Mouse (Mus musculus): ENCODE measurements around the gene Gm17416.
A peak's percentile ranks its signal among the peaks of the same experiment; 100 is the strongest.

Gene Gm17416

DNA sequence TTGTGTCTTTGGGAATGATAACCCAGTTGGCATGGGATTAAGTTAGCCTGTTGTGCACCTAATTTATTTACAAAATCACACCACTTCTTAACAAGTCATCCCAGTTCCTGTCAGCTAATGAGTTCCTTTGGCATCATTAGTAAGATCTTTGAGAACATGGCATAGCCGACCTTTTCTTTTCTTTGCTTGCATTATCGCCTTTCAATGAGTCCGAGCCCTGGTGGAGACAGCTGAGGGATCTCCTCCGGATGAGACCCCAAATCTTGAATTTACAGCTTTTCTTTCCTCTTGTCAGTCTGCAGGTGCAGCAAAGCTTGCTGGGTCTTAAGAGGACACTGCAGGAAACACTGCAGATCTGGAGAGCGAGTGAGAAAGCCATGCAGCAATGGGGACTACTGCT is at the start of gene Gm17416:
TSS of gene Gm17416 (plus strand) at position 301 of the 400 bp plus-strand sequence.
- no peak for DNase-seq (ENCODE audit: low spot score in 2 of 2)

- no peak for DNase-seq (ENCODE audit: low spot score in 2 of 2)
Observed at GRCm38 (mm10) chr2:152539944-152540710, 29.0 kb upstream of the Gm17416 start, which contains the start of gene Defb29. Defb29 (minus strand) TSS chr2:152540098.

GRCm38 (mm10) chr2:152541979-152542378 is 27.2 kb upstream of the Gm17416 start:
- no peak for DNase-seq (ENCODE audit: low spot score in 2 of 2)

DNA sequence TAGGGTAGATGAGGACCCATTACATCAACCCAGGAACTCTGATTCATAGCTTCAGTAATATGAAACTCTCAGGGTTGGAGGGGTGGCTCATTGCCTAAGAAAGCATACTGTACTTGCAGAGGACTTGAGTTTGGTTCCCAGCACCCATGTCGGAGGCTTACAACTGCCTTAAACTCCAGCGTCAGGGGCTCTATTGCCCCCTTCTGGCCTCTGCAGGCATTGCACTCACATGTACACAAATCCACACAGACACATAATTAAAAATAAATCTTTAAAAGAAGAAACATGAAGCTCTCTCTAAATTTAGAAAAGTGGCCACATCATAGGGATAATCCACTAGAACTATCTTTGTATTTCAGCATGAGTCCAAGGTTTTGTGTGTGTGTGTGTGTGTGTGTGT is 26.2 kb upstream of the Gm17416 start:
- DNase-seq (ENCODE audit: low spot score in 2 of 2): no peak

DNA sequence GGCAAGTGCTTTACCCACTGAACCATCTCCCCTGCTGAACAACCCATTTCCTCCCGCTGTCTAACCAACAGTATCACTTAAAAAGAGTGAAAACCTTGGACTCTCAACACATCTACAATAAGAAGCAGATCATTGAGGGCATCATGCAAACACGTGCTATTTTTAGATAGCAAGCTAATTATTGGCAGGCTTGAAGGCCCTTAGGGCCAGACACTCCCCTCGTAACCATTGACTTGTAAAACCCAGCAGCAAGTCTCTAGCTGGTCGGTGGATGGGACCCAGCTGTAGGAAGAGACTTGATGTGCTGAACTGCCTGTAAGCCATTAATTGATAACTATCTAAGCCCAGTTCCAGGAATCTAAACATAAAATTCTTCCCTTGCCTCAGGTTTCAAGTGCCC is 25.7 kb upstream of the Gm17416 start:
- no peak for DNase-seq (ENCODE audit: low spot score in 2 of 2)

GRCm38 (mm10) chr2:152544691-152545090 is 24.4 kb upstream of the Gm17416 start:
- peak; percentile 15 to 48 for DNase-seq (ENCODE audit: low spot score in 2 of 2)

- DNase-seq (ENCODE audit: low spot score in 2 of 2): no peak
Observed at GRCm38 (mm10) chr2:152548124-152548523, 21.0 kb upstream of the Gm17416 start.

DNA sequence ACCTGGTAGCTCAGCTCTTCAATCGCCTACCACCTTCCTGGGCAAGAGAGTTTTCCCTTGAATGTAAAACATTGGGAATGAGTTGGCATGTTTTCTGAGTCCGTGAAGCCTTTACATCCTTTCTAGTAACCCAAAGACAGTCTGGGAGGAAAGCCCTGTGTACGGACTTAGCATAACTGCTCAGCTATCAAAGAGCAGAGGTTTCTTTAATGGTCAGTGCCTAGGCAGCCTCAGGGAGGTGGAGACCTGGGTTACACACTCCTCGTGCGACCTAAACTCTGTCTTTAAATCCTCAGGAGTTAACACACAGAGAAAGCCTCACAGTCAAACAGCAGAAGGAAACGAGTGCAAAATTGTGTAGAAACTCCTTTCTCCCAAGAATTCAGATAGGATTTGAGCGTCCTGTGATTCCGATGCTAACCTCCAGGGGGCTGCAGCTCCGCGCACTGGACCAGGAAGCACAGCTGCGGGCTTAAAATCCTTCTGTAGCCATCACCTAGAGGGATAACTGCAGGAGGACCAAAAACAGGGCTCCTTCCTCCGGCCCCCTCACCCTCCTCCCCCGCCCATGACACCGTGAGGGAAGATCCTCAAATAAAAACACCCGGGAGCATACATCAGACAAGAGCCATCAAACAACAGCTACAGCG is 15.2 kb upstream of the Gm17416 start:
- peak in 1 of 2 experiments; percentile 68 for DNase-seq (ENCODE audit: low spot score in 2 of 2)

DNA sequence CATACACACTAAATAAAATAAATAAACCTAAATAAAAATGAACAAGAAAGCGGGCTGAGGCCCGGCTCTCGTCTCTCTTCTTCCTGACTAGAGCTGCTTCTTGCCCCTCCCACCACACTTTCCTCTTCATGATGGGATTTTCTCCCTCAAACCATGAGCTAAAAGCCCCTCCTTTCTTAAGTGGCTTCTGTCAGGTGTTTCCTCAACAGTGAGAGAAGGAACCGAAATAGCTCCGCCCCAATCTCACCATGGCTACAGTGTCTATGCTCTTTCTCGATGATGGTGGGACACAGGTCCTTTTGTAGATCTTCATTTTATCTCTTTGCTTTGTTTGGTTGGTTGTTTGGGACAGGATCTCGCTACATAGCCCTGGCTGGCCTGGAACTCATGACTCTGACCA is 12.5 kb upstream of the Gm17416 start:
- no peak for DNase-seq (ENCODE audit: low spot score in 2 of 2)

DNA sequence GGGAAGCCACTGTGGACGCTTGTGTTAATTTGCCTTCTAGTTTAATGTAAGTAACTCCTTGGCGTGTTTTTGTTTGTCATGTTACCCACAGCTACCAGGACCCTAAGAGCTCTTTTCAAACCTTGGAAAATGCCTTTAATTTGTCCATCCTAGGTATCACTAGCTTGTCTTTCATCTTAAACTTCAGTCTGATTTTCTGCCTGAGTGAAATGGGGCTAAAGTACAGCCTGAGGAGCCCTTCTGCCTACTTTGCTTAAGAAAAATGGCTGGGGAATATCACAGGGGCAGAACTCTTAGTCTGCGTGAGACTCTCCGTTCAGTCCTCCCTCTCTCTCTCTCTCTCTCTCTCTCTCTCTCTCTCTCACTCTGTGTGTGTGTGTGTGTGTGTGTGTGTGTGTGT is 743 bp downstream of the Gm17416 start:
- no peak for DNase-seq (ENCODE audit: low spot score in 2 of 2)

DNA sequence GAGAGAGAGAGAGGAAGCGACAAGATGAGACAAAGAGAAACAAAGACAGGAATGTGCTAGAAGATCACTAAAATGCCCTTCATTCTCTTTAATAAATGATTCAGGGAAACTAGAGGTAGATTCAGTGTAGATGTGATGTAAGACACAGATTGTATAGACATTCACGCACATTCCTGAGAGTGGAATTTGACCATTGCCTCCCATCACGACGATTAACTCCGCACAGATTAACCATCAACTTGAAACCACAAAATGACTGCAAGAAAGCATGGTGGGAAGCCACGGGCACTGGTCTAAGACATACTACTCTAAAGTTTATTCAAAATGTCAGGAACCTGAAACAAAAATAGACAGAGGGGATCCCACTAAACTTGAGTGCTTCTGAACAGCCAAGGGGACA is 1.2 kb downstream of the Gm17416 start:
- no peak for DNase-seq (ENCODE audit: low spot score in 2 of 2)

GRCm38 (mm10) chr2:152572114-152572794 is 3.1 kb downstream of the Gm17416 start, which contains the start of gene Defb21:
Defb21 (plus strand) TSS chr2:152572744.
- DNase-seq (ENCODE audit: low spot score in 2 of 2): no peak

GRCm38 (mm10) chr2:152573484-152573883 is 4.3 kb downstream of the Gm17416 start:
- no peak for DNase-seq (ENCODE audit: low spot score in 2 of 2)

DNA sequence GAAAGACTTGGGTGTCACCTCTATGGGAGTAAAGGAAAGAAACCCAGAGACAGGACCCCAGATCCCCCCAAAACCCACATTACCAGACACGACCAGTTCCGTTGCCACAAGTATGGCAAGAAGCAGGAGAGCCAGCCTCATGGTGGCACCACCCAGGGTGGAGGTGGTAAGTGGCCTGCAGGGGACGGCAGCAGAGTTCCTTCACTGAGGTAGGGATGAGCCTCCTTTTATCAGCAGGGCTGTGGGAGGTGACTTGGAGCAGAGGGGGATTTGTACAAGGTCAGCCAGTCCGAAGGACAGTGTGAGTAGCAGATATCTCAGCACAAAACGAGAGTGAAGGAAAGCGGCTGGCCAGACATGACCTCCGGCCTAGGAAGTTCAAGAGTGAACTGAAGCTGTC is 11.0 kb downstream of the Gm17416 start, which contains the start of gene Defb19:
TSS of gene Defb19 (minus strand) at position 206 of the 400 bp plus-strand sequence.
- no peak for DNase-seq (ENCODE audit: low spot score in 2 of 2)

DNA sequence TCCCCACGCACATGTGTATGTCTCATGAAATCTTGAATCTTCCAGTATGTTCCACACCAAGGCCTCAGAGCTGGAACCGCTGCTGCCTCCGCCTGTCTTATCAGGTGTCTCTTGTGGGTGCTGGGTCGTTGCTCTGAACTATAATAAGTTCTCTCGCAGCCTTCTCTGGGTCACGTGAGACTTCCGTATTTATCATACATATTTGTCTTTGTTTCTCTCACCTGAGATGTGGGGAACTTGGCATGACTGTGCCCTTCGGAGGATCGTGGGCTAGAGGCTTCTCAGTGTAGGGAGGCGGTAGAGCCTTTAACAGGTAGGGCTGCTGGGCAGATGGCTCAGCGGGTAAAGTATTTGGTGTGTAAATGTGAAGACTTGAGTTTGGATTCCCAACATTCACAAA is 11.5 kb downstream of the Gm17416 start:
- no peak for DNase-seq (ENCODE audit: low spot score in 2 of 2)

DNA sequence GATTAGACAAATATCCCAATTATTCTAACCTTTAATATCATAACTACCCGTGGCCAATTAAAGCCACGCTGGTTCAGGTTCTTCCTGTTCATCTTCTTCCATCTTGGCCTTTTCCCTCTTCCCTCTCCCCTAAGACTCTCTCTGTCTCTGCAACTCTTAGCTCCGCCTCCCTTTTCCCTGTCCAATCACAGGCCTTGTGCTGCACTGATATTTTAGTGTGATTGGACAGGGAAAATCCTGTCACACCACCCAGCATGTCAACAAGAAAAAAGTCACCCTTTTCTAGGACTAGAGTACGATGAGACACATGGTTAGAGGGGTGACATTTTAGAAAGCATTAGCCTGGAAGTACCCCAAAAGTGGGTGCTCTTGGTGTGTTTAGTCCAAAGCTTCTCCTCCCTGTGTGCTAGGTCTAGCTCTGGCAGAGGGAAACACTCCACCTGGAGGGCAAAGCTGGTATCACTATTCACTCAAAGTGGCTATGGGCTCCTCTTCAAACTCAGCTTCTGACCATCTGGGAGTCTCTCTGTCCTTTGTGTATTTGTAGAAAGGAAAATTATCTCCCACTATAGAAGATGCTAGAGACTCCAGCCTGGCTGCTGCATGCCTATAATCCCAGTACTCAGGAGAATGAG is 17.9 kb downstream of the Gm17416 start:
- DNase-seq (ENCODE audit: low spot score in 2 of 2): no peak

DNA sequence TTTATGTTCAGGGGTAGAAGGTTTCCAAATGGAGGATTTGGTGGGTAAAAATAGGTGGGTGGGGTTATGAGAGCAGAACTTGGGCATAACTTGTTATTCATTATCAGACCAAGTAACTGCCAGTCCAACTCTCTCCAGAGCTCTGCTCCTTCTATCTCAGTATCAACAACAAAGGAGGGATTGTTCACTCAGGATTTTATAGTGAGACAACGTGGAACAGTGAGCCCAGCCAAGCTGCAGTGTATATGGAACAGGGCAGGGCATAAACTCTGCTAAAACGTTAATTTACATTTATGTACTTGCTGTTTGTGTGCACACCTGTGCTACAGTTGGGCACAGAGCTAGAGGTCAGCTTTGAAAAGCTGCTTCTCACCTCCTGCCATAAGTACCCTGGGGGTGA is 19.3 kb downstream of the Gm17416 start:
- no peak for DNase-seq (ENCODE audit: low spot score in 2 of 2)

DNA sequence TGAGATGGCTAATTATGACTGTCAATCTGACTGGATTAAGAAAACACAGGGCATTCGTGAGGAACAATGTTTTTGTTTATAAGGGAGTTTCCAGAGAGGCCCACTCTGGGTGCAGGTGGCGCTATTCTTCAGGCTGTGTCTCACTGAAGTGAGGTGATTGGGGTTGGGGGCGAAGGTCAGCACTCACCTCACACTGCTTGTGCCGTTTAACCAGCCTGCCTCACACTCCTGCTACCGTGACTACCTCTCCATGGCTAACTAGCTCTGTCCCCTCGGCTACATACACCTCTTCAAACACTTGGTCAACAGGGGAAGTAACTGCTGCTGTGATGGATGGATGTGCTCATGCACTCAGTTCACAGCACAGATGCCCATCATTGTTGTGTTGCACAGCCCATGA is 19.9 kb downstream of the Gm17416 start:
- no peak for DNase-seq (ENCODE audit: low spot score in 2 of 2)

DNA sequence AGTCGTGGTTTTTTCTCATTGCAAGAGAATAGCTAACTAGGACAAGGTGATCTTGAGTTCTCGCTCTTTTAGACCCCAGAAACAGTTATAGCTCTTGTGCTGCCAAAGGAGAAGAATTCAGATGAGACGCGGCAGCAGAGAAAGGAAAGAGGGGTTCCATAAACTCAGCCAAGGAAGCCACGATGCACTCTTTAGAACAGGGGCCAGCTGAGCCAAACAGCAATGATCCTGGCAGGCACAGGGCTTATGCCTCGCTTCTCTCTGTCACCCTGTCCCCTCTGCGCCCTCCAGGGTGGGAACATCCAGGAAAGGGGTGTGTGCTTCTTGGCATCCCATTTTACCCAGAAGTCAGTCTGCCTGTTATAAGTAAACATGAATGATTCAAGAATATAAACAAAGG is 30.2 kb downstream of the Gm17416 start, which contains the start of gene Defb45:
TSS of gene Defb45 (minus strand) at position 101 of the 400 bp plus-strand sequence.
- no peak for DNase-seq (ENCODE audit: low spot score in 2 of 2)

GRCm38 (mm10) chr2:152600076-152600475 is 30.9 kb downstream of the Gm17416 start:
- DNase-seq (ENCODE audit: low spot score in 2 of 2): no peak

DNA sequence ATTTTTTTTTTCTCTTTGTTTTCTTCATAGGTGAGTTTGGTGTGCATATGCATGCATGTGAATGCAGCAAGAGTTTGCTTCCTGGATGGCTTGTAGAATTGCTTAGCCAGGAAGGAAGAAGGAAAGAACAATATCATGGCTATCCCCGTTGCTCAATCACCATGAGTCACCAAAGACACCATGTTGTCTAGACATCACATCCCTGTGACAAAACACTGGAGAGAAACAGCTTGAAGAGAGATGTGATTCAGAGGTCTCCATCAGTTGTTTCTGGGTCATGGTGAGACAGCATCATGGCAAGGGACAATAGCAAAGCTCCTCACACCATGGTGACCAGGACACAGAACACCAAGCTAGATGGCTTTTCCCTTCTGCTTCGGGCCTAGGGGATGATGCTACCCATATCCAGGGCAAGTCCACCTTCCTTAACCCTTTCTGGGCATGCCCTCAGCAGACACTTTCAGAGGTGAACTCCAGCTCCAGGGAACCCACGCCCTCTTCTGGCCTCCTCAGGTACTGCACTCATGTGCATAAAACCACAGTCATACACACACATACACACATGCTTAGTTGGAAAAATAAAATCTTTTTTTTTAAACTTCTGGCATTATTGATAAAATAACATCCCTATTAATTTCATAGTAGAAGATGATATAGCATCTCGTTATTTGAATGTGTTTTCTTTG is 32.3 kb downstream of the Gm17416 start:
- DNase-seq (ENCODE audit: low spot score in 2 of 2): no peak
